Mouse (Mus musculus): ENCODE data around the gene Dennd1a.

Dennd1a gene

DNA sequence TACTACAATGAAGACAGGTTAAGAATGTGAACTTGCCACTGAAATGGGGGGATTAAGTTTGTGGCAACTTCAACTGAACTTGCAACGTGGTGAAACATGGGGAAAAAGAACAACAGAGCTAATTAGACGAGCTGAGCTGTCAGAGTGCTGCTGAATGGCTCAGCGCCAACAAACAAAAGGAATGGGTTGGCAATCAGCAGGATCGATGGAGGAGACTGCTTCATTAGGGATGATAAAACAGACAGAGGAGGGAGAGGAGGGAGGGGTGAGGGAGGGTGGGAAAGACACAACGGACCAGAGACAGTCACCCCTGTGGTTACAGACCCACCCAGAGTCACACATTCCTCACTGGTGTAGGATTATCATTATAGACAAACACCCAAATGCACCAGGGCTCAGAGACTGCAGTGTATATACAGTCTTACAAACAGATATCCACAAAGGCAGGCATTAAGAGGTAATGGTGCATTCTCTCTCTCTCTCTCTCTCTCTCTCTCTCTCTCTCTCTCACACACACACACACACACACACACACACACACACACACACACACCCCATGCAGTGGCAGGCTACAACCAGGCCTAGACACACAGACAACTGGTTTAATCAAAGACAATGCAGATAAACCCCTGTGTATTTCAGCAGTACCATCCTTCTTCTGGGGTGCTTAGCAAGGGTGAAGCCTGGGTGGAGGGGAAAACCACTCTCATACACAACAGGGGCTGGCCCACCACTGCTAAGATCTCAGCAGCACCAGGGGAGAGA is 468.2 kb downstream of the Dennd1a start:
- no peak for ATAC-seq (ENCODE audit: low TSS enrichment)

DNA sequence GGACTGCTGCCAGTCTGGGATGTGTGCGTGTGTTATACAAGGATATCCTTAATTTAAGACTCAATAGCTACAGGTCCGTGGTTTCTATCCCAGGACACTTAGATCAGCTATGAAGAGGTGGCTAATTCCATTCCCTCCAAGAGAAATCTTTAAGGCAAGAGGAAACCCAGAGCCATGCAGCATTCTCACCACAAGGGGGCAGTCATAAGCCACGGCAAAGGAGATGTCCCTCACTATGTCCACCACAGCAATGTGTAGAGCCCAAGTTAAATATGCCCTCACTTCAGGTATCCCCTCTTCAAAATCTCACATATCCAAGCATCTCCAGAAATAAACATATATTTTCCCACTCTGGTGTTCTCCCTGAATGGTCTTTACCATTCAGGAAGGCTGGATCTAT is 471.5 kb downstream of the Dennd1a start:
- ATAC-seq (ENCODE audit: low TSS enrichment): peak; percentile 80

DNA sequence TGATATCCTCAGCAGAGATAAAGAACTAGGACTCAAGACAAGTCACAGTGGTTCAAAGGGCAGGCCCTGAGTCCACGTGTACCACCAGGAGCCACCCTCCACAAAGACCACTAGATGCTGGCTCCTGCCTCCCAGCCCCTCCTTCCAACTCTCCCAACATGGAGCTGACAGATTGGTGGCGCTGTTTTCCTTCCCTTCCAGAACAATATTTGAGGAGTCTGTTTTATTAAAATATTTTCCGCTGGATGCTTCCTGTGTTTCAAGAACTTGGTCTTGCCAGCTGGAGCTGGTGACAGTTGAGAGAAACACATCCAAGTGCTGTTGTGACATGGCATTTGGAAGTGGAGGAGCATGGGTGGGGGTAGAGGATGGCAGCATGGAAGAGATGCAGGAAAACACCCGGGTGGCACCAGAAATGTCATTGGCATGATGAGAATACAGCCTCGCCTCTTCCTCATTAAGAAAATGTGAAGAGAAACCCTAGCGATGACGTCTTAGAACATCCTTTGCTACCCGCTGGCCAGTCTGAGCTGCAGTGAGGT is 472.3 kb downstream of the Dennd1a start:
- peak; percentile 16; the same call in 1 of the 2 replicates for ATAC-seq (ENCODE audit: low TSS enrichment)

DNA sequence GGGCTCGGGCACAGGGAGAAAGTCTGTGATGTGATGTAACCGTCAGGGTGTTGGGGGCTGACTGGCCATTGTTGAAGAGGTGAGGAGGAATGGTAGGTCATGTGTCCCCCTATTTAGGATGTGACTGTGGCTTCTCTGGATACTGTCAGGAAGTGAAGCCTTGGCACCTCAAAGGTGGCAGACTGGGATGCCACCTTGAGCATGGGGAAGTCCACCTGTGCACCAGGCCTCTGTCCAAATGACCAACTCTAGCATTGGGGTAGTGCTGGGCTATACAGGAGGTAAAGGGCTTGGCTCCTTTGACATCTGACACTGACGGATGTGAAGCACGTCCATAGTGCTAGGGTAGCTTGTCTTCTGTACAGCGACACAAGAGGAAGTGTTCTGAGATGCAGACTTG is 474.8 kb downstream of the Dennd1a start:
- ATAC-seq (ENCODE audit: low TSS enrichment): no peak

DNA sequence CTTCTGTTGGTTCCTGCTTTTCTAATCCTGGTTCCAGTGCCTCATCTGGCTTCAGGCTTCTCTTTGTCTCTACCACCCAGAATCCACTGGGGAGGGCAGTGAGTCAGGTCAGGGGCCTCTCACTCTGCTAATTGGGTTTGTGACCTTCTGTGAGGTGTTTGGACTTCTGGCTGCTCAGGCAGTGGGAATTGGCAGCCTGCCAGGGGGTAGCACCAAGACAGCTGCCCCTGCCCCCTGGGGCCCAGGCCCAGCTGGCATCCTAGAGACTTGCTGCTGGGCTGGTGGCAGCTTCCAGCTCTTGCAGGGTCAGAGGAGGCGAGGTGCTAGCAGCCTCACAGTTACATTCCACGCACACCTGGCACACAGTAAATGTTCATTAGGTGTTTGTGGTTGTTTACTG is 475.5 kb downstream of the Dennd1a start:
- ATAC-seq (ENCODE audit: low TSS enrichment): no peak

DNA sequence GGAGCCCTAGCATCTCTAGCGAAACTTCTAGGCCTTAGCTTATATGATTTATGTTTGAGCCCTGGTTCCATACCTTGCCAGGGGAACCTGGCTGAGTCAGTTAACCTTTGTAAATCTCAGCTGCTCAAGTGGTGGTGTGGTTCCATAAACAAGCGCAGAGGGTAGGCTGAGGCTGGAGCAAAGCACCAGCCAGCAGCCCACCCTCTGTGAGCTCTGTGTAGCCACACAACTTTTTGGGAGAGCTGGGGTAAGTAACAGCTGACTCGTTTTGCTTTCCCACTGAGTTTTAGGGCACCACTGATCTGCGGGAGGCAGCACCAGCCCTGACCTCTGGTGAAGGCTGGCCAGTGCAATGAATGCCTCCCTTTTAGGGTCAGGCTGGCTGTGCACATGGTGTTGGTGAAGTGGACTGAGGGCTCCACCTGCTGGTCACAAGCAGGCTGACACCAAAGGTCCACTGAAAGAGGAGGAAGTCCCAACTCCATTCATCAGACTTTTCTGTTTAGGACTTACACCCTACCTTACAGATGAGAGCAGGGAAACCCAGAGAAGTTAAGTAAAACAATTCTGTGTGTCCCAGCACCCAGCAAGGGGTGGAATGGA is 484.5 kb downstream of the Dennd1a start:
- ATAC-seq (ENCODE audit: low TSS enrichment): peak; percentile 90

DNA sequence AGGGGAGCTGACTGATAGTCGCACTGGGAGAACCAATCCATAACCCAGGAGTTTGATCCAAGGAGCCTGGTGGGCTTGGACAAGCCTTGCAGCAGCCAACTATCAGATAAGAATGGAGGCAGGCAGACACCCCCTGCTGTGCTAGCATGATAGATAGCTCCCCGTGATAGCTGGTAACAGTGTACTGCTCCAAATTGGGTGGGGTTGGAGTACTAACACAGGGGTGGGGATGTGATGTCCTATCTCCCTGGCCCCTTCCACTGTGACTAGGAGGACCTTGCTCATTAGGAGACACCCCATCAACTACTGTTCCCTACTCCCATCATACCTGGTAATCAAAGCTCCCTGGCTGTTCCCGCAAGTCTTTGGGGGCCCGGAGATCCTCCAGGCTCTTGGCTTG is 485.5 kb downstream of the Dennd1a start:
- ATAC-seq (ENCODE audit: low TSS enrichment): no peak

DNA sequence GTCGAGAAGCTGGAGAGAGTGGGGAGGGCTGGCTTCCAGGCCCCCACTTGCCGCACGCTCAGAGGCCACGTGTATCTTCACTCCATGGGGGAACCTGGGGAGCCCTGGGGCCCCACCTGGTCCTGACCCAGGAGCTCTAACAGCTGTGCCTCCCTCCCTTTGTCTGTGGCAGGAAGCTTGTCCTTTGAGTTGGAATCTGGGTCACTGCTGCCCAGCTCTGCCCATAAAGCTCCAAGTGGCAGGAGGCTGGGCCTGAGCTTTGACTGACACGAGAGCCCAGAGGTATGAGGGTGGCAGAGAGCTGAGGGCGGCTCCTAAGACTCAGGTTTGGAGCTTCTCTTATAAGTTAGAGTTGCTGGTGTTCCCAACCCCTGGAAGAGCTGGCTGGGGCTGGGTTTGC is 488.1 kb downstream of the Dennd1a start:
- peak; percentile 33; the same call in 1 of the 2 replicates for ATAC-seq (ENCODE audit: low TSS enrichment)

DNA sequence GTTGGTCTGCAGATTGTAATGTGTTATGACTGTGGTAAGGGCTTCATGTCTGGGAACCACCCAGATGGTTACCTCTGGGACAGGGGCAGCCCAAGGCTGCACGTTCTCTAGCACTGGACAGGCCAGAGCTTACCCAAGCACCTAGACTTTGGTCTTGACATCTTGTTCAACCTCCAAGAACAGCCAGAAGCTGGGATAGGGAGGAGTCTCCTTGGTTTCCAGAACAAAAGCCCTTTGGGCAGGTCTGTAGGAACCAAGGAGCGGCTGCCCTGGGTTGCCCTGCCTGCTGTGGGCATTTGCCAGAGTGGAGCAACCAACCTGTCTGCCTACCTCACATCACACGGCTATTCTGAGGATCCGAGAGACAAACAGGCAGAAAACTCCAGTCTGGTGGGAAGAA is 490.1 kb downstream of the Dennd1a start:
- no peak for ATAC-seq (ENCODE audit: low TSS enrichment)

DNA sequence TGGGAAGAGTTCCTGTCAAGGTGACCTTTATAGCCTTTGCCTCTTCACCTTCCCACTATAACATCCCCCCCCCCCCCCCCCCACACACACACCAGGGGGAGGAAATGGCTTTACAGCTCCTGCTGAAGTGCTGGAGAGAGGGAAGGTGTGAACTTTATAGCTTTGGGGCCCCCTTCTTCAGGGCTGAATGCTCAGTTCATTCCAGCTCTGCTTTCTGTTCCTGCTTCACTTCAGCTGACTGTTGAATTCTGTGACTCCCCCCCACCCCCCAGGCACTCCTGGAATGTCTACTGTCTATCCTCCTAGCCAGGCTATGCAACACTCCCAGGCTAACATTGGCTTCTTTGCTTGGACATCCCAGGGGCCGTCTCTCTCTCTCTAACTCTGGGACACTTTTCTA is 491.2 kb downstream of the Dennd1a start:
- no peak for ATAC-seq (ENCODE audit: low TSS enrichment)

DNA sequence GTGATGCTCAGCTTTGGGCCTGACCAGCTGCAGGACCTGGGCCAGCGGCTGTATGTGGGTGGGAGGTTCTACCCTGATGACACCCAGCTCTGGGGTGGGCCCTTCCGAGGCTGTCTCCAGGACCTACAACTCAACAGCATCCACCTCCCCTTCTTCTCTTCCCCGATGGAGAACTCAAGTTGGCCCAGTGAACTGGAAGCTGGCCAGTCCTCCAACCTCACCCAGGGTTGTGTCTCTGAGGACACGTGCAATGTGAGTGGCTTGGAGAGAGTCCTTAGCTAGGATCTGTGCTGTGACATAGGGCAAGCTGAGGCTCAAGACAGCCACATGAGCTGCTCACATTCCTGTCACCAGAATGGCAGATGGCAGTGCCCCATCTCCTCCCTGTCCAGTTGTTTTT is 495.9 kb downstream of the Dennd1a start:
- no peak for ATAC-seq (ENCODE audit: low TSS enrichment)

DNA sequence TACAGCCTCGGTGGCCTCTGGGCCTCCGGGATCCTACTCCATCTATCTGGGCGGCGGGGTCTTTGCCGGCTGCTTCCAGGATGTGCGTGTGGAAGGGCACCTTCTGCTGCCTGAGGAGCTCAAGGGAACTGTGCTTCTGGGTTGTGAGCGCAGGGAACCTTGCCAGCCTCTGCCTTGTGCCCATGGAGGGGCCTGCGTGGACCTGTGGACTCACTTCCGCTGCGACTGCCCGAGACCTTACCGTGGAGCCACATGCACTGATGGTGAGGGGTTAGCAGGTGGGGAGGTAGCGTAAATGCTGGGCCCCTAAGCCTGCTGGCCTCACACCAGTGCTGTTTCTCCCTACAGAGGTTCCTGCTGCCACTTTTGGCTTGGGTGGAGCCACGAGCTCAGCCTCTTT is 496.5 kb downstream of the Dennd1a start:
- ATAC-seq (ENCODE audit: low TSS enrichment): no peak

DNA sequence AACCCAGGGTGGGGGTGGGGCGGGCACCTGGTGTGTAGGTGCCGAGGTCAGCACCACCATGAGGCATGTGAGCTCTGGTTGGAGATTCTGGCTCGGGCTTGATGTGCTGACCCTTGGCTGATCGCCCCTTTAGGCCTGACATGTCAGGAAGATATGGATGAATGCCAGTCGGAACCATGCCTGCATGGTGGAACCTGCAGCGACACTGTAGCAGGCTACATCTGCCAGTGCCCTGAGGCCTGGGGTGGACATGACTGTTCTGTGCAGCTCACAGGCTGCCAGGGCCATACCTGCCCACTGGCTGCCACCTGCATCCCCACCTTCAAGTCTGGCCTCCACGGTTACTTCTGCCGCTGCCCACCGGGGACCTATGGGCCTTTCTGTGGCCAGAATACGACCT is 497.2 kb downstream of the Dennd1a start:
- ATAC-seq (ENCODE audit: low TSS enrichment): no peak

DNA sequence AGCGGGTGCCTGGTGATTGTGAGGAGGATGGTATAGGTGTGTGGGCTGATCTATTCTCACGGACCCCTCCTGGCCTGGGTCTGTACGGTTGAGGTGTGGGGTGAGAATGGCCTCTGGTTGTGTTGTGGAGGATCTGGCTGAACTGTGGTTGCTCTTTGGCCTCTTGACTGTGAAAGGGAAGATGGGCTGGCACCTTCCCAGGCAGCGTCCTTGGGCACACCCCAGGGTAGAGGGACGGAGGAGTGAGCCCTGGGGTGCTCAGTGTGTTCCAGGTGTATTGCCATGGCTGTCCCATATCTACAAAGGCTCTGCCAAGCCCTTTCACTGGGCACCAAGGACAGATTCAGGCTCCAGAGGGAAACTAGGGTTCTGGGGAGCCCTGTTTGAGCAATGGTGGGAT is 498.2 kb downstream of the Dennd1a start:
- ATAC-seq (ENCODE audit: low TSS enrichment): no peak

DNA sequence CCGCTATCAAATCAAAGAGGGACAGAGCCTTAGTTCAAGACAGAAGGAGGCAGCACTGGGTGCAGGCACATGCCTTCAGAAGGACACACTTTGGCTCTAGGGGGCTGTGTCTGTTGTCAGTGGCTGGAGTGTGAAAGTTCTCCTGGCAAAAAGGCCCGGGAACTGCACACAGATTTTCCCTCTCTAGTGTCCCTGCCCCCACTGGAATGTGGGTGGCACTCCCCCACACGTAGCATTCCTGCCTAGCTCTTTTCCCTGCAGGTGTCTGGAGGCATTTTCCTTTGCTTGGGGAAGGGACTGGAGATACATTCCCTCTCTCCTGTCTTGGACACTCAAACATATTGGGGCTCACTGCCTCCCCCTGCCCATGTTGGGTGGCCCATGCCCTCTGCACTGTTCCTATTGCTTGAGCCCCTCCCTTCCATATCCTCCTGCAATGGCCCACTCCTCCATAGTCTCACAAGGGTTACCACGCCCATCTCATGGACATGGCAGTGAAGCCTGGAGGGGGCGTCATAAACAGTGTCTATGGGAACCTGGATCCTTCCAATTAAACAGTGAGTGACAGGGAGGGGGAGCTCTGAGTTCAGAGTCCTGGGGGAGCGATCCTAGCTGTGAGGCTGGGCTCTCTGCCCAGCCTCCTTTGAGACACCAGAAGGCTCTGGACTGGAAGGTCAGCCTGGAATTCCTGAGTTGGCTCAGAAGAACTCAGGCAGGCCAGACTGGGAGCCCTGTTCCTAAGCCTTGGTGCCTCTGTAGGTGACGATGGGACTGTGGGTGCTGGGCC is 498.8 kb downstream of the Dennd1a start:
- 0 out of 2 replicates have a peak, but pooled peaks have one; percentile 1 for ATAC-seq (ENCODE audit: low TSS enrichment)

DNA sequence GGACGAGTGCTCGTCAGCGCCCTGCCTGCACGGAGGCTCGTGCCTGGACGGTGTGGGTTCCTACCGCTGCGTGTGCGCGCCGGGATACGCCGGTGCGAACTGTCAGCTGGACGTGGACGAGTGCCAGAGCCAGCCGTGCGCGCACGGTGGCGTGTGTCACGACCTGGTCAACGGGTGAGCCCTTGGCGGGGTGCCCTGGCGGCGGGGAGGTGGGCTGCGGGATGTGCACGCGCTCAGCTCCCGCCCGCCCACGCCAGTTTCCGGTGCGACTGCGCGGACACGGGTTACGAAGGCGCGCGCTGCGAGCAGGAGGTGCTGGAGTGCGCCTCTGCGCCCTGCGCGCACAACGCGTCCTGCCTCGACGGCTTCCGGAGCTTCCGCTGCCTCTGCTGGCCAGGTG is 500.7 kb downstream of the Dennd1a start:
- ATAC-seq (ENCODE audit: low TSS enrichment): no peak

DNA sequence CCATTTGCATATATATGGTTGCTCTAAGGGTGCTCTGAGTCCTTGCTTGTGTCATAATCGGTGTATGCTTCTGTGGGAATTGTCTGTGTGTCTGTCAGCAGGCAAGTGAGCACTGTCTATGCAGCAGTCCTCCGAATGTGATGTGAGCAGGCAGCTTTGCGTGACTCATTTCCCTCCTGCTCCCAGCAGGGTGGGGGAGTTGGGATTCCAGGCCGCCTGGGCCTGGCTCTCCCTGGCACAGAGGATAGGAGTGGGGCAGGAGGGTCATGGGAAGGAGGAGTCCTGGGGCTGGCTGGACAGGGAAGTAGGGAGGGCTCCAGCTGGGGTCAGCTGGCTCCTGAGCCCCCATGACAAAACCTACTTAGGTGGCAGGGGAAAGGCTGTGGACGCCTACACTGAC is 502.7 kb downstream of the Dennd1a start:
- peak; percentile 81 for ATAC-seq (ENCODE audit: low TSS enrichment)

DNA sequence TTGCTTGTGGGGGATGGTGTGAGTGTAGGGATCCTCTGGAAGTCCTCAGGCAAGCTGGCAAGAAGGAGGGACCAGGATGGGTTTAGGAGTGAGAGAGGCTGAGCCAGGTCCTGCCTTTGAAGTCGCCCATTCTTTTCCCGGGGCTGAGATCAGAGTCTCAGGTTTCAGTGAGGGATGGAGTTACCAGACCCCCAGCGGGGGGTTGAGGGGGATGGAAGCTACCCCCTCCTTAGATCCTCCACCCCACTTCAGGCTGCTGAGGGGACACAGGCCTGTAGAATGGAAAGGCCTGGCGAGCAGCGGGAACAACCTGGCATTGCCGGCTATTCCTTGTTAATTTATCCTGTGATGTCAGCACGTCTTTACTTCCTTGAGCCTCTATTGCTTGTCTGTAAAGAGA is 505.2 kb downstream of the Dennd1a start:
- ATAC-seq (ENCODE audit: low TSS enrichment): no peak

DNA sequence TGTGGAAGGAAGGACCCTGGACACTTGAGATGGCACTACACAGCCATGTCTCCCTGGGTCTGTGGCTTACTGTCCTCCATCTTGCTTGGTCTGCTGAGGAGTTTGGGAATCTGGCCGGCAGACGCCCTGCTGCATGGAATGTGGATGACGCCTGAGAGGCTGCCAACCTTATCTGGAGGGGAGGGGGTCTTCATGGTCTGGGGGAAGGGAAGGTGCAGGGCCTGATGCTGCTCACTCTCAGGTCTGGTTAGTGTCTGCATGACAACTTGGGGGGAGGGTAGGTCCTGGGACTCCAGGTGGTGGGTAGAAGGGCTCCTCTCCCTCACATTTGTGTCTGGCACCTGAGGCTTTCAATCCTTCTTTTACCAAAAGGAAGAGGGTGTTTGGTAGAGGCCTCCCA is 505.8 kb downstream of the Dennd1a start:
- ATAC-seq (ENCODE audit: low TSS enrichment): no peak

DNA sequence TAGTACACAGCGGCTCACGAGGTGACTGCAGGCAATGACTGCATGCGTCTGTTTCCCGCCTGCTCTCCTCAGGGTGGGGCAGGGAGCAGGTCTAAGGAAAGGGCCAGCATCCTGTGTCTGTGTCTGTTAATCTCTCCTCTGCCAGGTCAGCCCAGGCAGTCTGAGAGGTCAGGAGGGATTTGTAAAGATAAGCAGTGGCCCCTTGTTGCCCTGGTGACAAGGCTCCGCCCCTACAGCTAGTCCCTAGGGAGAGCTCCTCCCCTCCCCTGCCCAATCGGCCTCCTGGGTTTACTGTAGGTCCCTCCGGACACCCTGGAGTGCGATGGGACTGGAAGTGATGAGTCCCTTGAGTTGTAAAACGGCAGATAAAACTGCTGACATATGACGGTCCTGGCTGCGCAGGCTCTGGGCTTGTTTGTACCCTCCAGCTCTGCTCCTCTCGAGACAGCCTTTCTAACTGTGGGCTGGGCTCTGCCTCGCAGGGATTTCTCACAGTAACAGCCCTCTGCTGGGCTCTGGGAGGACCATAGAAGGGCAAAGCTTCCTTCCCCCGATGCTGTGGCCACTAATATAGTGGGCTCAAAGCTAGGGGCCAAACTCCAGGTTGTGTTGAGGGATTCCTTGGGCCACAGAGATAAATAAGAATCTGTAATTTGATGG is 506.8 kb downstream of the Dennd1a start:
- 0 out of 2 replicates have a peak, but pooled peaks have one; percentile 35 for ATAC-seq (ENCODE audit: low TSS enrichment)

DNA sequence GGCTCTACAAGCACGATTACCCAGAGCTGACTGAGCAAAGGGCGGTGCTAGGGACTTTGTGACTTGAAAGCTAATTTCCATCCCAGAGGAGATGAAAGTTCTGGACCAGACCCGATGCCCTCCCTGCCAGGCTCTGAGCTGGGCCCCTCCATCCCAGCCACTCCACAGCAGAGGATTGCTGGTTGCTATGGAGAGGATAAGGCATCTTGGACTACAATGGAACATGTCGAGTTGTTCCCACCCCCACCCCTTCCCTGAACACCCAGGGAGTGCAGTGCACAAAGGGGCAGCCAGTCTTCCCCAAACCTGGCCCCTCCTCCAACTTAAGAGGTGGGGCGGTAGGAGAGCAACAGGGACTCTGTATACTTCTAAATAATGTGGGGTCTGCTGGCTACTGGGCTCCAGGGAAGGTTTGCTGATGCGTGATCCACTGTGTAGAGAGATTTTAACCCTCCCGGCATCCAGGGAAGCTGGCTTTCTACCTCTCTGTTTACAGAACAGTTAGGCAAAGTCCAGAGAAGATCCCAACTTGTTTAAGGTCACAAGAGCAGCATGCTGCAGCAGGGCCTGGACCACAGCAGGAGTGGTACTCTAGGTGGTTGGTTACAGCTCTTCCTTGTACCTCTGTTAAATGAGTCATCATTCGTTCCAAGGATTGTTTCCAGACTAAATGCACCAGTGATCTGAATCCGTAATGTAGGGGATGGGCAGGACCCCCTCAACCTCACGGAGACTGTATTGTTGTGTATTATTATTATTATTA is 509.1 kb downstream of the Dennd1a start:
- no peak for ATAC-seq (ENCODE audit: low TSS enrichment)
